Mouse (Mus musculus): ENCODE measurements at regions not wholly inside any gene's neighbourhood (a gene's known extent, or its start where the extent isn't known, plus 50 kb on each side); places are given as distances from the start of the nearest gene placed in this dataset.
"Not testable (repeated sequence)": the region's sequence is repeated elsewhere in the genome, so short reads cannot be mapped to it uniquely, and the experiment has no call there.

DNA sequence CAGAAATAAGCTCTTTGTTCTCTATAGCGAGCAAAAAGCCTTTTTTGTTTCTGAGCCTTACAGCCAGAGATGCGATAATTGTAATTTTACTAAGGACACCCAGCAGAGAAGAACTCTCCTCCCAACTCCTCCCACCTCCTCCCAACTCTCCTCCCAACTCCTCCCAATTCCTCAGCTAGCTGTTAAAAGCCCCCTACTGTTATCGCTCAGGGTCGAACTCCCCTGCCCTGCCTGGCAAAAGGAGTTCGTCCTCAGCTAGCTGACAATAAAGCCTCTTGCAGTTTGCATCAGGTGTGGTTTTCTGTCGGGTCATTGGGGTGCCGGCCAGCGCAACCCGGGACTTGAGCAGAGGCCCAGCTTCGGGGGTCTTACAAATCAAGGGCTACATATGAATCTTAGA, 99.5 kb upstream of the Thpo start:
- H3K4me1 ChIP-seq (ENCODE audit: control insufficient read depth, insufficient read depth, low read length); H3K4me3 ChIP-seq (replicated peaks; ENCODE audit: low read depth, low read length); H3K9me3 ChIP-seq (ENCODE audit: control insufficient read depth, low read length); H3K9ac ChIP-seq (replicated peaks; ENCODE audit: low read length); H3K36me3 ChIP-seq (ENCODE audit: control insufficient read depth, insufficient read depth, low read length); H3K27ac ChIP-seq (replicated peaks; ENCODE audit: low read depth, low read length); H3K27me3 ChIP-seq (ENCODE audit: control insufficient read depth, insufficient read depth, low read length); DNase-seq; ATAC-seq (ENCODE audit: low FRiP score, low TSS enrichment); H3K4me2 ChIP-seq (ENCODE audit: low read length): not testable (repeated sequence)
- 80% methylated on average over 10 of the region's 10 CpGs for WGBS

GRCm38 (mm10) chr16:20833301-20833700, 99.0 kb upstream of the Thpo start:
- no peaks in the 10 kb centered on the region for H3K27me3 ChIP-seq (ENCODE audit: control insufficient read depth, insufficient read depth, low read length)
- H3K9me3 ChIP-seq (ENCODE audit: control insufficient read depth, low read length) = no peaks in the 10 kb centered on the region
- no peaks in the 10 kb centered on the region for H3K4me1 ChIP-seq (ENCODE audit: control insufficient read depth, insufficient read depth, low read length)
- ATAC-seq (ENCODE audit: low FRiP score, low TSS enrichment) (no peak), DNase-seq (no peak)
- no peak overlapping the region for H3K27ac ChIP-seq (replicated peaks; ENCODE audit: low read depth, low read length)
- no peaks in the 10 kb centered on the region for H3K36me3 ChIP-seq (ENCODE audit: control insufficient read depth, insufficient read depth, low read length)
- 88% methylated on average over 8 of the region's 8 CpGs for WGBS
- no peak overlapping the region for H3K9ac ChIP-seq (replicated peaks; ENCODE audit: low read length)
- no peak overlapping the region for H3K4me2 ChIP-seq (ENCODE audit: low read length)
- H3K4me3 ChIP-seq (replicated peaks; ENCODE audit: low read depth, low read length) = no peak overlapping the region

DNA sequence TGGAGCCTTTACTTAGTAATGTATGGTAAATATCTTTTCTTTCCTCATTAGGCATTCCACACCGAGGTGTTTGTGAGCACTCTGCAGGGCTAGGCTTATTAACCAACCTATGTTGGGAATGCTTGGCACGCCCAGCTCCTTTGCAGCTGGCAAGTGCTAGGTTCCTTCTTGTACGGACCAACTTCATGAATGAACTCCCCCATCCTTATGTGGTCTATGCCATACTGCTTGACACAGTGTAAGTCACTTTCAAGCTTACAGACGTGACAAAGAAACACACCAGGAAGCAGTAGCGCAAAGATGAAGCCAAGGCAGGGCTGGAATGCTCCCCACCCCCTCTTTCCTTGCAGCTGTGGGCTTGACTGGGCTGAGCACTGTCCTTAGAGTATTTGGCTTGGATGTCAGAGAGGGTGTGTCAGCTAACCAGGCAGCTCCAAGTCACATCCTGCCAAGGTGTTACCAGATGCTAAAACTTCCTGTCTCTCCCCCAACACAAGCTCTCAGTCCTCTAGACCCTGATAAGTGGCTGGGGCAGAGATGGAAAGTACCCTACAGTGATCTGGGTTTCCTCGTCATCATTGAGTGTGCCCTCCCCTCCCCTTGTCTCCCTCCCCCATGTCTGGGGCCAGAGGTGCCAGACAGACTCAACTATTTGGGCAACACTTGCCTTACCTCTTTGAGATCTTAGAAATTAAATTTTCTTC, 95.6 kb upstream of the Thpo start:
- Histone ChIP-seq H3K4me3 (replicated peaks; ENCODE audit: low read depth, low read length) (no peak overlapping the region), H3K36me3 (ENCODE audit: control insufficient read depth, insufficient read depth, low read length) (no peaks in the 10 kb centered on the region), H3K27me3 (ENCODE audit: control insufficient read depth, insufficient read depth, low read length) (no peaks in the 10 kb centered on the region), H3K9ac (replicated peaks; ENCODE audit: low read length) (no peak overlapping the region), H3K27ac (replicated peaks; ENCODE audit: low read depth, low read length) (no peak overlapping the region), H3K9me3 (ENCODE audit: control insufficient read depth, low read length) (no peaks in the 10 kb centered on the region), H3K4me1 (ENCODE audit: control insufficient read depth, insufficient read depth, low read length) (no peaks in the 10 kb centered on the region), H3K4me2 (ENCODE audit: low read length) (no peak overlapping the region)
- no peak for DNase-seq
- 59% methylated on average over 6 of the region's 6 CpGs for WGBS
- no peak for ATAC-seq (ENCODE audit: low FRiP score, low TSS enrichment)

DNA sequence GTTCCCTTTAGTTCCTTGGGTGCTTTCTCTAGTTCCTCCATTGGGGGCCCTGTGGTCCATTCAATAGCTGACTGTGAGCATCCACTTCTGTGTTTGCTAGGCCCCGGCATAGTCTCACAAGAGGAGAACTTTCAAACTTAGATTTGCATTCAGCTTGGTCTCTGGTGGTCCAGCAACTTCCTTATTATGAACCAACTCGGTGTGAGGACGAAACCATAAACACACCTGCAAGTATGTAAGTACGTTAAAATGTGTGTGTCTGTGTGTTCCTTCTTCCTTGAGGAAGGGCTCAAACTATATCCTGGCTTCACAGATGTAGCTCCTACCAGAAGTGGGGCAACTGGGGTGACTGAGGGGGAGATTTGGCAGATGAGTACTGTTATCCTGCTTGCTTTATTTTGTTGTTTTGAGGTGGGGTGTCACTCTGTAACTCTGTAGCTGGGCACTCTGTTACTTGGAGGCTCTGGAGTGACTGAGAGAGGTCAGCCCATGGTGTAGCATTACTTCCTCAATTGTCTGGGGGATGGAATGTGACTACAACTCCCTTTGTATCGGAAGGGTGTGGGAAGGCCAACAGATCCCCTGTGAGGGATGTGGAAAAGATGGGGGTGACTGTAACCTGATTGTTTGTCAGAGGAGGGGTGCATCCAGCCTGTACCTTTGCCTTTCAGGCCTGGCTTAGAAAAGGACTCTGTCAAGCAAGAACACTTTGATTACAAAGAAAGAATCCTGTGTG, 94.9 kb upstream of the Thpo start:
- Histone ChIP-seq H3K4me1 (ENCODE audit: control insufficient read depth, insufficient read depth, low read length) (no peaks in the 10 kb centered on the region), H3K4me2 (ENCODE audit: low read length) (no peak overlapping the region), H3K9me3 (ENCODE audit: control insufficient read depth, low read length) (no peaks in the 10 kb centered on the region), H3K27me3 (ENCODE audit: control insufficient read depth, insufficient read depth, low read length) (no peaks in the 10 kb centered on the region), H3K27ac (replicated peaks; ENCODE audit: low read depth, low read length) (no peak overlapping the region), H3K36me3 (ENCODE audit: control insufficient read depth, insufficient read depth, low read length) (no peaks in the 10 kb centered on the region), H3K4me3 (replicated peaks; ENCODE audit: low read depth, low read length) (no peak overlapping the region), H3K9ac (replicated peaks; ENCODE audit: low read length) (no peak overlapping the region)
- 86% methylated on average over 5 of the region's 5 CpGs for WGBS
- no peak for DNase-seq
- no peak for ATAC-seq (ENCODE audit: low FRiP score, low TSS enrichment)

DNA sequence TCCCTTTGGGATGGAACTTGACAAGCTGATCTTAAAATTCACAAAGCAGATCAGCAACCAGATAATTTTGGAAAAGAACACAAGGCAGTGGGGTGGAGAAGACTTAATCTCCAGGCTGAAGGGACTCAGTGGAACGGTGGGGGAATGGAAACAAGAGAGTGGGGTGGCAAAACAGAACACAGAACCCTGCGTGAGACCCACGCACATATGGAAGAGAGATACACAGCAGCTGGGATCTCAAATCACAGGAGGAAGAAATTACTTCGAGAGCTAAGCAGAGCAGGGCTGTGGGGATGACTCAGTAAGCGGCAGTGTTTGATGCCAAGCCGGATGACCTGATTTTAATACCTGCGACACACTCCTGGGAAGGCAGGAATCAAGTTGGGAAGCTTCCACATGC, 89.9 kb upstream of the Thpo start:
- Histone ChIP-seq H3K4me3 (replicated peaks; ENCODE audit: low read depth, low read length) (no peak overlapping the region), H3K9ac (replicated peaks; ENCODE audit: low read length) (no peak overlapping the region), H3K4me1 (ENCODE audit: control insufficient read depth, insufficient read depth, low read length) (no peaks in the 10 kb centered on the region), H3K27ac (replicated peaks; ENCODE audit: low read depth, low read length) (no peak overlapping the region), H3K4me2 (ENCODE audit: low read length) (no peak overlapping the region), H3K27me3 (ENCODE audit: control insufficient read depth, insufficient read depth, low read length) (no peaks in the 10 kb centered on the region), H3K36me3 (ENCODE audit: control insufficient read depth, insufficient read depth, low read length) (no peaks in the 10 kb centered on the region), H3K9me3 (ENCODE audit: control insufficient read depth, low read length) (no peaks in the 10 kb centered on the region)
- WGBS = 55% methylated on average over 7 of the region's 7 CpGs
- DNase-seq = no peak
- ATAC-seq (ENCODE audit: low FRiP score, low TSS enrichment) = no peak

DNA sequence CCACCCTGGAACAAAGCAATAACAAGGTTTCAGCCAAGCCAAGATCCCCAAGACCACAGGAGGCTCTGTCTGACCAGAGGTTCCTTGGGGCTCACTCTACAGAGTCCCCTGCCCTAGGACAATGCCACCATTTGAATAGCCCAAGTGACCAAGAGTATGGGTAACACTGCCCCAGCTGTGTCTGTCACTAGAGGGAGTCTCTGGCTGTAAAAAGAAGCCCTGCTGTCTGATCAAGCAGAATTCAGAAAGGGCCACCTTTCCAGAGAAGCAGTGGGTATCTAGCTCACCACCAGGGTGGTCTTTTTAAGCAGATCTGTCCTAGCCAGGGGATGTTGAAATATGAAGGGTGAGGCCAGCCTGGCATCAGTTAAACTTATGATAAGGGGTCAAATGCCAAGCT, 86.6 kb upstream of the Thpo start:
- H3K9me3 ChIP-seq (ENCODE audit: control insufficient read depth, low read length) = no peaks in the 10 kb centered on the region
- H3K4me2 ChIP-seq (ENCODE audit: low read length) = no peak overlapping the region
- DNase-seq = no peak
- no peaks in the 10 kb centered on the region for H3K4me1 ChIP-seq (ENCODE audit: control insufficient read depth, insufficient read depth, low read length)
- no peaks in the 10 kb centered on the region for H3K36me3 ChIP-seq (ENCODE audit: control insufficient read depth, insufficient read depth, low read length)
- no peaks in the 10 kb centered on the region for H3K27me3 ChIP-seq (ENCODE audit: control insufficient read depth, insufficient read depth, low read length)
- H3K4me3 ChIP-seq (replicated peaks; ENCODE audit: low read depth, low read length) = no peak overlapping the region
- H3K9ac ChIP-seq (replicated peaks; ENCODE audit: low read length) = no peak overlapping the region
- H3K27ac ChIP-seq (replicated peaks; ENCODE audit: low read depth, low read length) = no peak overlapping the region
- ATAC-seq (ENCODE audit: low FRiP score, low TSS enrichment) = no peak

GRCm38 (mm10) chr16:20819568-20819967, 85.3 kb upstream of the Thpo start:
- H3K36me3 ChIP-seq (ENCODE audit: control insufficient read depth, insufficient read depth, low read length) = no peaks in the 10 kb centered on the region
- H3K4me2 ChIP-seq (ENCODE audit: low read length) = no peak overlapping the region
- no peak overlapping the region for H3K27ac ChIP-seq (replicated peaks; ENCODE audit: low read depth, low read length)
- no peak for DNase-seq
- H3K27me3 ChIP-seq (ENCODE audit: control insufficient read depth, insufficient read depth, low read length) = no peaks in the 10 kb centered on the region
- H3K9me3 ChIP-seq (ENCODE audit: control insufficient read depth, low read length) = no peaks in the 10 kb centered on the region
- H3K4me3 ChIP-seq (replicated peaks; ENCODE audit: low read depth, low read length) = no peak overlapping the region
- no peaks in the 10 kb centered on the region for H3K4me1 ChIP-seq (ENCODE audit: control insufficient read depth, insufficient read depth, low read length)
- H3K9ac ChIP-seq (replicated peaks; ENCODE audit: low read length) = no peak overlapping the region
- WGBS = 84% methylated on average over 3 of the region's 3 CpGs
- ATAC-seq (ENCODE audit: low FRiP score, low TSS enrichment) = no peak

- H3K27me3 ChIP-seq (ENCODE audit: control insufficient read depth, insufficient read depth, low read length) = no peaks in the 10 kb centered on the region
- H3K9ac ChIP-seq (replicated peaks; ENCODE audit: low read length) = no peak overlapping the region
- H3K9me3 ChIP-seq (ENCODE audit: control insufficient read depth, low read length) = no peaks in the 10 kb centered on the region
- no peak for ATAC-seq (ENCODE audit: low FRiP score, low TSS enrichment)
- no peak overlapping the region for H3K4me2 ChIP-seq (ENCODE audit: low read length)
- 0 out of 2 replicates have a peak overlapping the region, but pooled peaks have one; percentile 0 for H3K27ac ChIP-seq (replicated peaks; ENCODE audit: low read depth, low read length)
- no peaks in the 10 kb centered on the region for H3K4me1 ChIP-seq (ENCODE audit: control insufficient read depth, insufficient read depth, low read length)
- DNase-seq = peak; percentile 12
- no peak overlapping the region for H3K4me3 ChIP-seq (replicated peaks; ENCODE audit: low read depth, low read length)
- 47% methylated on average over 5 of the region's 5 CpGs for WGBS
- H3K36me3 ChIP-seq (ENCODE audit: control insufficient read depth, insufficient read depth, low read length) = no peaks in the 10 kb centered on the region
Observed at GRCm38 (mm10) chr16:20818711-20819189, 84.4 kb upstream of the Thpo start.

- Histone ChIP-seq H3K4me3 (replicated peaks; ENCODE audit: low read depth, low read length) (no peak overlapping the region), H3K36me3 (ENCODE audit: control insufficient read depth, insufficient read depth, low read length) (no peaks in the 10 kb centered on the region), H3K27me3 (ENCODE audit: control insufficient read depth, insufficient read depth, low read length) (no peaks in the 10 kb centered on the region), H3K4me1 (ENCODE audit: control insufficient read depth, insufficient read depth, low read length) (no peaks in the 10 kb centered on the region), H3K4me2 (ENCODE audit: low read length) (no peak overlapping the region), H3K9me3 (ENCODE audit: control insufficient read depth, low read length) (no peaks in the 10 kb centered on the region), H3K27ac (replicated peaks; ENCODE audit: low read depth, low read length) (no peak overlapping the region), H3K9ac (replicated peaks; ENCODE audit: low read length) (no peak overlapping the region)
- no peak for ATAC-seq (ENCODE audit: low FRiP score, low TSS enrichment)
- peak; percentile 18 for DNase-seq
- WGBS = 78% methylated on average over 2 of the region's 2 CpGs
Observed at GRCm38 (mm10) chr16:20814976-20815375, 80.7 kb upstream of the Thpo start.

Measured in midbrain, embryonic 14.5 days (tissue).